Mouse (Mus musculus): Measurements from ENCODE around the gene Mrpl3. TPM values are rescaled to one million over a fixed set of nuclear protein-coding genes. Genes with fewer than 3 reads are reported as not detected.

Mrpl3 gene
- polyA plus RNA-seq, 1 experiment: 67.0 TPM

DNA sequence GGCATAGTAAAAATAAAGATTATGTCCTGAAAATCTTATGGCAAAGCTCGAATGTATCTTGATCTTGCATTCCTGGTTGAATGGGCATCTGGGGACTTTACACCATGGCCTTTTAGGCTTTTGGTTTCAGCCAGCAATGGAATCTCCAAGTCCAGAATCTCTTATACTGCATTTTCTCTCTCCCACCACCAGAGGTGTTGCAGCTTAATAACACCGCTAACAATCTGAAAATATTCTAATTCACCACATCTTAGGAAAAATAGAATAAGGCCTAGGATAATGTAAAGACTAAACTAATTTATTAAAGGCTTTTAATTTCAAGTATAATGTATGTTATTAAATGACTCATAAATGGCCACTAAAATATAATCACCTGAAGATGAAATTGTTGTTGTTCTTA, 2.8 kb upstream of the Mrpl3 start:
- Histone ChIP-seq H3K4me3 (ENCODE audit: insufficient read depth, low read length) (no peak overlapping the region), H3K27ac (ENCODE audit: insufficient read depth, low read length) (no peak overlapping the region), H3K4me1 (ENCODE audit: control insufficient read depth, insufficient read depth, low read length) (peaks cover 5% of the 10 kb centered on the region)
- TF ChIP-seq POLR2A (IDR thresholded peaks at IDR 0.05; ENCODE audit: extremely low read depth, insufficient read depth, low read length) (no peak), CTCF (IDR thresholded peaks at IDR 0.05; ENCODE audit: extremely low read depth, insufficient read depth, low read length) (no peak)

DNA sequence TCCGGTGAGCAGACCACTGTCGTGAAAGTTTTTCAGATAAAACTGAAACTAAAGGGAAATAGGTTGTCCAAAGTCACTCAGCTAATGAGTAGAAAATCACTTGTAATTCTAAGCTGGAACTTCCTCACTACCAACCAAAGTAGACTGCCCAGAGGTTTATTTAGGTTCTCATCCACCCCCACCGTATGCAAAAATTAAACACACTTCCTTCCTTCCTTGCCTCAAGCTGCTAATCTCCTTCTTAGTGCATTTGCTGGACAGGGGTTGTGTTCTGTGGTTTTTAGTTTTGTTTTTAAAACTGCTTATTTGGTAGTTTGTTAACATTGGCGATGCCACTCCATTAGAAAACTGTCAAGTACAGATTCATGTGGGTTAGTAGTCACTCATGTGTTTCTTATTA, 773 bp downstream of the Mrpl3 start:
- Histone ChIP-seq H3K27ac (ENCODE audit: insufficient read depth, low read length) (no peak overlapping the region), H3K4me3 (ENCODE audit: insufficient read depth, low read length) (peak overlapping the region; percentile 58), H3K4me1 (ENCODE audit: control insufficient read depth, insufficient read depth, low read length) (peaks cover 1% of the 10 kb centered on the region; the same call in 1 of the 2 replicates)
- TF ChIP-seq POLR2A (IDR thresholded peaks at IDR 0.05; ENCODE audit: extremely low read depth, insufficient read depth, low read length) (no peak), CTCF (IDR thresholded peaks at IDR 0.05; ENCODE audit: extremely low read depth, insufficient read depth, low read length) (no peak)

DNA sequence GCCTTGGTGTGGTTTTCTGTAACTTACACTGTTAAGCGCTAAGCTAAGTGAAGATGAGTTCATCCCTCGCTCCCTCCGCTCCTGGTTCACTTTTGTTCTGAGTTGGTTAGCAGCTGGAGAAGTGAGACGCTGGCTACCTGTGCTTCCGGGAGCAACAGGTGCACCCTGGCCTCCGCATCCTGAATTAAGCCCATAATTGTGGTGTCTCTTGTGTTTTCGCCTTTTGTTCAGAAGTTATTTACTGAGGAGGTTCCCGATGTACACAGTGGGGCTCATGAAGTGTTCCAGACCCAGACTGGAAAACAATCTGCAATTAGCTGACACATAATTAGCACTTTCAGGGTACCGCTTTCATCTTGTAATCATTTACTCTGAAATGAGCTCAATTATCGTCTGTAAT, 16.1 kb downstream of the Mrpl3 start:
- Histone ChIP-seq H3K4me3 (ENCODE audit: insufficient read depth, low read length) (no peak overlapping the region), H3K4me1 (ENCODE audit: control insufficient read depth, insufficient read depth, low read length) (no peaks in the 10 kb centered on the region), H3K27ac (ENCODE audit: insufficient read depth, low read length) (no peak overlapping the region)
- TF ChIP-seq CTCF (IDR thresholded peaks at IDR 0.05; ENCODE audit: extremely low read depth, insufficient read depth, low read length) (no peak), POLR2A (IDR thresholded peaks at IDR 0.05; ENCODE audit: extremely low read depth, insufficient read depth, low read length) (no peak)

DNA sequence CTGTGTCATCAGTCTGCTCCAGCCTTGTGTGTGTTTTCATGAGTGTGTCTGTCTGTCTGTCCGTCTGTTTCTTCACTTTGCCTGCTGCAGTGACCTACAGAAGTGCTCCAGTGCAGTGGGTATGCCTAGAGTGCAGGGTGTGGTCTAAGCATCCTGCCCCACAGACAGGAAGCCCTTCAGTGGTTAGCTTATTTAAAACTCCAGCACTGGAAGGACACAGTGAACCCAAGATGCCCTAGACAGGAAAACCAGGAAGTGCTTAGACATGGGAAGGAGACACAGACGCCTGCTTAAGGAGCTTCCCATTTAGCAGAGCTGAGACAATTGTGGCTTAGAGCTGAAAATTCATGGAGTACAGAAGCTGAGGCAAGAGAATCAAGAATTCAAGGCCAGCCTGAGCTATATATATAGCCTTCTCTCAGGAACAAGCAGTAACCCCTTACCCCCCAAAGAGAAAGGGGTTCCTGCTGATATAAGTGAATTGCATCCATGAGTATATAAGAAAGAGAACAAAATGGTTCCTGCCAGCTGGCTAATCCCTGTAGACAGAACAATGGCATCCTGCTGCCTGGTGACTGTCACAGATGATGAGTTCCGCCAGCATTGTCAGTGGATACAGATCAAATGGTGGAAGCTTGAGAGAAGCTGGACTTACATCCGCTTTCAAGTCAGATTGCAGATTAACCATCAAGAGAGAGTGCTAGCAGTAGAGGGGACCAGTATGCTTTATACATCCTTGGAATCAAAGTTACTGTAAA, 20.1 kb downstream of the Mrpl3 start:
- Histone ChIP-seq H3K27ac (ENCODE audit: insufficient read depth, low read length) (no peak overlapping the region), H3K4me1 (ENCODE audit: control insufficient read depth, insufficient read depth, low read length) (no peaks in the 10 kb centered on the region), H3K4me3 (ENCODE audit: insufficient read depth, low read length) (no peak overlapping the region)
- TF ChIP-seq CTCF (IDR thresholded peaks at IDR 0.05; ENCODE audit: extremely low read depth, insufficient read depth, low read length) (no peak), POLR2A (IDR thresholded peaks at IDR 0.05; ENCODE audit: extremely low read depth, insufficient read depth, low read length) (no peak)

DNA sequence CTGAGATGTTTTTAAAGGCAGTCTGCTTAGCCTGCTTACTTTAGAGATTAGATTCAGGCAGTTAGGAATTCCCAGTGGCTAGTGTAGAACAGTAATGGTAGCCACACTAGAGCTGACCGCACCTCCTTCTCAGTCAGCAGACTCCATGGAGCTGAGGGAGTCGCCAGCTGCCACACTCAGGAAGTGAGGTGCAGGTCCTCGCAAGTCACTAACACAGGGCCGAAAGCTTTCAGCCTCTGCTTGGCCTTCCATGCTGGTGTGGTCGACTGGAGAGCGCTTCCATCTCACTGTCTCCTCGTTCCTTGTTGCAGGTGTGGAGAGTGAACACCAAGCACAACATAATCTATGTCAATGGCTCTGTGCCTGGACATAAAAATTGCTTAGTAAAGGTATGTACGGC, 21.8 kb downstream of the Mrpl3 start:
- TF ChIP-seq CTCF (IDR thresholded peaks at IDR 0.05; ENCODE audit: extremely low read depth, insufficient read depth, low read length) (no peak), POLR2A (IDR thresholded peaks at IDR 0.05; ENCODE audit: extremely low read depth, insufficient read depth, low read length) (no peak)
- H3K4me3 ChIP-seq (ENCODE audit: insufficient read depth, low read length): no peak overlapping the region
- H3K4me1 ChIP-seq (ENCODE audit: control insufficient read depth, insufficient read depth, low read length): no peaks in the 10 kb centered on the region
- H3K27ac ChIP-seq (ENCODE audit: insufficient read depth, low read length): no peak overlapping the region

DNA sequence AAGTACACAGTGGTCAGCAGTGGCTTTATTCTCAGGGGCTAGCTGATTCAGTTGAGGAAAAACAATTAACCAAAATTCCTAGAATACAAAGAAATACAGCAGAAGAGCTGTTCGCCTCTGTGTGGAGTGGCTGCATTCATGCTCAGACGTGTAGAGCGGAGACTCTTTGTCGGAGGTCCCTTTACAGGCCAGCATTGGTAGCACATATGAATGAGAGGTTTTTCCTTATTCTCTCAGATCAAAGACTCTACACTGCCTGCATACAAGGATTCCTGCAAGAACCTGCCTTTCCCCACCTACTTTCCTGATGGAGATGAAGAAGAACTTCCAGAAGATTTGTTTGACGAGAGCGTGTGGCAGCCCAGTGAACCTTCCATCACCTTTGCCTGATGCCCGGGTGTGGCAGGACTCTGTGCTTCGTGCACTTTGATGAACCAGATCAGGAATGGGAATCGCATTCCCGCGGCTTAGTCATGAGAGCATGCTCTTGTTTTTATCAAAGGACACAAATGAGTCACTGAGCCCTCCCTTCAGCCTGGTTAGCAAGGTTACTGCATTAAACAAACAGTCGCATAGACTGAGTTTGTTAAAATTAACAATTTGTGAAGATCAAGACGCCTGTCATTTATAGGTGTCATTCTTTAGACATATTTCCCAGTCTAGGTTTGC, 23.9 kb downstream of the Mrpl3 start:
- Histone ChIP-seq H3K27ac (ENCODE audit: insufficient read depth, low read length) (no peak overlapping the region), H3K4me3 (ENCODE audit: insufficient read depth, low read length) (no peak overlapping the region), H3K4me1 (ENCODE audit: control insufficient read depth, insufficient read depth, low read length) (no peaks in the 10 kb centered on the region)
- TF ChIP-seq POLR2A (IDR thresholded peaks at IDR 0.05; ENCODE audit: extremely low read depth, insufficient read depth, low read length): no peak
- TF ChIP-seq CTCF (IDR thresholded peaks at IDR 0.05; ENCODE audit: extremely low read depth, insufficient read depth, low read length): no peak

DNA sequence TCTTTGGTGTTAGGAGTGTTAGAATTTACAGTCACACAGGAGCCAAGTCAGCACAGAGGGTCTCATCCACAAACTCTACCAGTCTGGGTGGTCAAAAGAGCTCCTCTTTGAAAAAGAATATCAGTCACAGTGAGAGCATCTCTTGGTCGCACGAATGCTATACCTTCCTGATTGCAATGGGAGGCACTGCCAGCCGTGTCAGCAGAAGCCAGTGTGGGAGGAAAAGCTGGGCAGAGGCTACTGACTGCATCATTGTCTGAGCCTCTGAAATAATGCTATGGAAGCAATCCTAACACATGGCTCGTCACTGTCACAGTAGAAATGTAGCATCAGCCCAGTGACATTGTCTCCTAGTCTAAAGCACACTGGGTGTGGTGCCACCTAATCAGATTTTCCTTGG, 25.4 kb downstream of the Mrpl3 start:
- TF ChIP-seq CTCF (IDR thresholded peaks at IDR 0.05; ENCODE audit: extremely low read depth, insufficient read depth, low read length): no peak
- TF ChIP-seq POLR2A (IDR thresholded peaks at IDR 0.05; ENCODE audit: extremely low read depth, insufficient read depth, low read length): no peak
- H3K4me3 ChIP-seq (ENCODE audit: insufficient read depth, low read length): no peak overlapping the region
- H3K4me1 ChIP-seq (ENCODE audit: control insufficient read depth, insufficient read depth, low read length): no peaks in the 10 kb centered on the region
- H3K27ac ChIP-seq (ENCODE audit: insufficient read depth, low read length): no peak overlapping the region

DNA sequence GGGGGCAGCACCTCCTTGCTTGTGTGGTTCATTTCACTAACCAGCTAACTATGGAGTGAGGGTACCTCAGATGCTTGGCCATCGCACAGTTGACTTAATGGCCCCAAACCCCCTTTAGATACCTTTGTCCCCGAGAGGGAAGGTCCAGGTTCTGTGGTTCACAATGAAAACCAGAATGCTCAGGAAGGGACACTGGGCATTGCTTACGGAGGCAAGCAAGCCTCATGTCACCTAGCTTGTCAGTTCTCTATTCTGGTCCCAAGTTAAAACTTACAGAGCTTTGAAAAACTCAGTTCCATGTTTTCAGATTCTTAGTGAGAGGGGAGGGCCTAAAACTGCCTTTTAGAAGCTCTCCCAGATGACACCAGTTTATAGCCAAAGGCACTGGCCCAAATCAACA, 27.2 kb downstream of the Mrpl3 start:
- Histone ChIP-seq H3K27ac (ENCODE audit: insufficient read depth, low read length) (no peak overlapping the region), H3K4me3 (ENCODE audit: insufficient read depth, low read length) (no peak overlapping the region), H3K4me1 (ENCODE audit: control insufficient read depth, insufficient read depth, low read length) (no peaks in the 10 kb centered on the region)
- no peak for TF ChIP-seq POLR2A (IDR thresholded peaks at IDR 0.05; ENCODE audit: extremely low read depth, insufficient read depth, low read length)

DNA sequence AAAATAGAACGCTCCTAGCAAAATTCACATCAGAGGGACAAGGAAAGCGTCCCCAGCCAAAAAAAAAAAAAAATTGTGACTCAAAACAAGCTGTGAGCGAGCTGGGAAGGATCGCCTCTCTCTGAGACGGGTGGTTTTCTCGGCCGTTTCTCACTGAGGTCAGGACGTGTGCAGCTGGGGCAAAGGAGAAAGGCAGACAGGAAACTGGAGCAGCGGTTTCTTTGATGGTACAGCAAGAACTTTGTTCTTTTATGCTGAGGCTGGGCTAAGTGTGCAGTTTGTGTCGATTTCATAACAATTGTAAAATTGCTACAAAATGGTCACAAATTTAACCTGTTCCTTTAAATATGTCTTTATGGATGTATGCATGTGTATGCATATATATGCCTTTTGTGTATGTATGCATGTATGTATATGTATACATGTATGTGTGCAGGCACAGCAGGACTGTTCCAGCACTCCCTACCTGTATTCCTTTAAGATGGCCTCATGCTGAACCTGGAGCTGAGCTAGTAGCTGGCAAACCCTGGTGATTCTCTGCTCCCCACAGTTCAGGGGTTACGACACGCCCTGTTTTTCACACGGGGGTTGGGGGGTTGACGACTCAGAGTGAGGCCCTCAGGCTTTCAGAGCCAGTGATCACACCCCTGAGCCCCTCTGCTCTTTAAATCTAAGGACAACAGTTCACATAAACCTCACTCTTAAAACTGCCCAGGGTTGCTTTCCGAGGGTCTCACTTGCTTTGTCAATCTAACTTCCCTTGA, 48.0 kb downstream of the Mrpl3 start:
- Histone ChIP-seq H3K27ac (ENCODE audit: insufficient read depth, low read length) (no peak overlapping the region), H3K4me3 (ENCODE audit: insufficient read depth, low read length) (no peak overlapping the region)
- no peak for TF ChIP-seq POLR2A (IDR thresholded peaks at IDR 0.05; ENCODE audit: extremely low read depth, insufficient read depth, low read length)
- no peak for TF ChIP-seq CTCF (IDR thresholded peaks at IDR 0.05; ENCODE audit: extremely low read depth, insufficient read depth, low read length)

More for the DNA sequence above, 48.0 kb downstream of the Mrpl3 start:
- H3K4me1 ChIP-seq (ENCODE audit: control insufficient read depth, insufficient read depth, low read length): peaks cover 2% of the 10 kb centered on the region; the same call in 1 of the 2 replicates
